Mouse (Mus musculus) ES-E14 (cell line): ENCODE measurements at regions not wholly inside any gene's neighbourhood (a gene's known extent, or its start where the extent isn't known, plus 50 kb on each side); places are given as distances from the start of the nearest gene placed in this dataset.

Experiments used
- DNase-seq: peaks from one replicate; pipeline ENCODE4 v3.0.0-alpha.2; 2013; ENCODE audit warnings: low read depth, low spot score
- H3K27ac ChIP-seq: 2 replicates; pipeline ENCODE4 v1.5.1; 2012; ENCODE audit warnings: low read depth, mild to moderate bottlenecking, low read length, moderate library complexity, mixed read lengths; ENCODE audit not compliant: poor library complexity, insufficient read depth, severe bottlenecking
- H3K36me3 ChIP-seq: 2 replicates; pipeline ENCODE4 v1.6.1; 2012; ENCODE audit warnings: mild to moderate bottlenecking, low read length, moderate library complexity, mixed read lengths; ENCODE audit not compliant: control insufficient read depth, poor library complexity, insufficient read depth, severe bottlenecking
- H3K4me1 ChIP-seq, 2 experiments: fragments of 150-350 bp in 1 of 2; sonication (generic) in 1 of 2; 2 replicates each; pipeline ENCODE4 v1.6.1; 2012; ENCODE audit warnings: low read length in 2 of 2, mild to moderate bottlenecking in 1 of 2, mixed read lengths in 1 of 2; ENCODE audit not compliant: control insufficient read depth in 2 of 2, insufficient read depth in 2 of 2, poor library complexity in 1 of 2
- H3K4me3 ChIP-seq, 2 experiments: fragments of 150-350 bp in 1 of 2; sonication (generic) in 1 of 2; 2 replicates each; pipeline ENCODE4 v1.5.1; 2012; ENCODE audit warnings: low read length in 2 of 2, low read depth in 1 of 2, mild to moderate bottlenecking in 1 of 2, mixed read lengths in 1 of 2; ENCODE audit not compliant: insufficient read depth in 1 of 2, poor library complexity in 1 of 2, severe bottlenecking in 1 of 2
- H3K9ac ChIP-seq: 2 replicates; pipeline ENCODE4 v1.6.1; 2012; ENCODE audit warnings: low read depth, mild to moderate bottlenecking, low read length, mixed read lengths; ENCODE audit not compliant: poor library complexity, insufficient read depth, severe bottlenecking
- H3K9me3 ChIP-seq: fragments of 150-350 bp; sonication (generic); 2 replicates; pipeline ENCODE4 v1.6.1; 2012; ENCODE audit warnings: low read depth, mild to moderate bottlenecking, low read length; ENCODE audit not compliant: control insufficient read depth, insufficient read depth
- CHD2 ChIP-seq: IDR thresholded peaks from 2 replicates; pipeline ENCODE4 v1.6.1; 2014; ENCODE audit warnings: mild to moderate bottlenecking, low read depth, low read length, inconsistent platforms
- HCFC1 ChIP-seq: IDR thresholded peaks from 2 replicates; pipeline ENCODE4 v1.6.1; 2012; ENCODE audit warnings: low read length, inconsistent platforms, borderline replicate concordance; ENCODE audit not compliant: insufficient read depth
- MAFK ChIP-seq: IDR thresholded peaks from 2 replicates; pipeline ENCODE4 v1.6.1; 2014; ENCODE audit warnings: mild to moderate bottlenecking, low read depth, low read length, inconsistent platforms; ENCODE audit not compliant: insufficient read depth
- ZC3H11A ChIP-seq: IDR thresholded peaks from 2 replicates; pipeline ENCODE4 v1.6.1; 2012; ENCODE audit warnings: low read depth, mild to moderate bottlenecking, inconsistent platforms, low read length, borderline replicate concordance
- ZNF384 ChIP-seq: IDR thresholded peaks from 2 replicates; pipeline ENCODE4 v1.6.1; 2012; ENCODE audit warnings: low read depth, low read length, inconsistent platforms
- in situ Hi-C, 2 experiments: fragments of 600-800 bp; cut with MboI; formaldehyde crosslinking; loops; one replicate each; pipeline ENCODE4 v1.15.1; 2025; ENCODE audit warnings: low sequenced_read_pairs in 2 of 2, inconsistent platforms in 1 of 2; ENCODE audit not compliant: unreplicated experiment in 2 of 2

DNA sequence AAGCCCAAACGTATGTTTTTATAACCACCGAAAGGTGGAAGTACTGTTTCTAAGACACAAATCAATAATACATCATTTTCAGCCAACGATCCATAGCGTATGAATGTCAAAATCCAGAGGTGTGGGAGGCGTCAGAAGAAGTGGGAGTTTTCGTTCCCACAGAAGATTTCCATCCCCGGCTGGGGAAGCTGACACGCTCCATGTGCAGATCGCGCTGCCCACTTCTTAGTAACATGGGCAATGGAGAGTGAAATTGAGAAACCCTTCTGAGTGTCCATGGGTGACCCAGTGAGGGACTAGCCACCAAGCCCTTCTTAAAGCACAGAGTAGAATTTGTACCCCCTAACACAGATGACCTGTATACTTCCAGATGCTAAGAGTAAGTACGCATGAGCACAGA lies 110.1 kb upstream of the Sh3bp4 start:
- Histone ChIP-seq H3K4me3 (no peak overlapping the region), H3K9me3 (no peaks in the 10 kb centered on the region), H3K4me1 (0 out of 4 replicates have a peak, but pooled peaks cover 0 to 1% of the 10 kb centered on the region in 2 experiments), H3K36me3 (no peaks in the 10 kb centered on the region), H3K9ac (no peak overlapping the region), H3K27ac (no peak overlapping the region)
- in situ Hi-C loops = no loop called here
- no peak for TF ChIP-seq MAFK
- no peak for TF ChIP-seq CHD2
- no peak for TF ChIP-seq ZNF384
- no peak for DNase-seq

- Histone ChIP-seq H3K9ac (no peak overlapping the region), H3K9me3 (no peaks in the 10 kb centered on the region), H3K27ac (no peak overlapping the region), H3K4me3 (no peak overlapping the region), H3K36me3 (no peaks in the 10 kb centered on the region), H3K4me1 (no peaks in the 10 kb centered on the region)
- no peak for DNase-seq
- TF ChIP-seq ZC3H11A (no peak), HCFC1 (no peak), MAFK (no peak), ZNF384 (no peak), CHD2 (no peak)
- in situ Hi-C loops = no loop called here
Measured at GRCm38 (mm10) chr1:88964045-88964747, 106.0 kb upstream of the Sh3bp4 start.

- no peak overlapping the region for H3K27ac ChIP-seq
- no peaks in the 10 kb centered on the region for H3K4me1 ChIP-seq
- no peak overlapping the region for H3K4me3 ChIP-seq
- H3K36me3 ChIP-seq = no peaks in the 10 kb centered on the region
- TF ChIP-seq CHD2 (no peak), ZNF384 (no peak), ZC3H11A (no peak), HCFC1 (no peak), MAFK (no peak)
- H3K9me3 ChIP-seq = no peaks in the 10 kb centered on the region
- H3K9ac ChIP-seq = no peak overlapping the region
- no peak for DNase-seq
- in situ Hi-C loops = no loop called here
Measured at GRCm38 (mm10) chr1:88966416-88966815, 103.8 kb upstream of the Sh3bp4 start.

GRCm38 (mm10) chr1:88968142-88968541 lies 102.1 kb upstream of the Sh3bp4 start:
- H3K9ac ChIP-seq = no peak overlapping the region
- no peak overlapping the region for H3K27ac ChIP-seq
- H3K4me1 ChIP-seq = no peaks in the 10 kb centered on the region
- H3K36me3 ChIP-seq = no peaks in the 10 kb centered on the region
- TF ChIP-seq CHD2 (no peak), ZC3H11A (no peak), MAFK (no peak), ZNF384 (no peak), HCFC1 (no peak)
- H3K9me3 ChIP-seq = no peaks in the 10 kb centered on the region
- DNase-seq = no peak
- no peak overlapping the region for H3K4me3 ChIP-seq
- in situ Hi-C loops = no loop called here

GRCm38 (mm10) chr1:88969016-88969415 lies 101.2 kb upstream of the Sh3bp4 start:
- Histone ChIP-seq H3K4me1 (no peaks in the 10 kb centered on the region), H3K4me3 (no peak overlapping the region), H3K36me3 (no peaks in the 10 kb centered on the region), H3K9ac (no peak overlapping the region), H3K9me3 (no peaks in the 10 kb centered on the region), H3K27ac (no peak overlapping the region)
- no peak for DNase-seq
- in situ Hi-C loops = no loop called here
- TF ChIP-seq HCFC1 = no peak
- TF ChIP-seq ZC3H11A = no peak
- no peak for TF ChIP-seq MAFK
- TF ChIP-seq CHD2 = no peak
- TF ChIP-seq ZNF384 = no peak
